Mouse (Mus musculus): ENCODE data around the gene Nog.

Nog gene

DNA sequence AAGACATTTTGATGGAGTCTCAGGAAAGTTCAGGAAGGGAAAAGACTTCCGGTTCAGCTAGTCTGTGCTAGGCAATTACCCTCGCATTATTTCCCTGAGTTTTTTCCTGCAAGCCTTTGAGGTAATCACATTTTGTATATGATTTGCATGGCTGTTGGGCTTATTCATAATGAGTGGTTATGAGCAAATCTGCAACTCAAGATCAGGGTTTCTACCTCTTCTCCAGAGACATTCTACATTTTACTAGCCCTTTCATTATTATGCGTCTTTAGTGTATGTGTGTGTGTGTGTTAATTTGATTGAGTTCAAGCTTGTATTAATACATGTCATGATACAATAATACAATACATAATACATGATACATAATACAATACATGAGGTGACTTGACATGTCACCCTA lies 34.6 kb downstream of the Nog start:
- DNase-seq (ENCODE audit: low spot score in 2 of 2): no peak

DNA sequence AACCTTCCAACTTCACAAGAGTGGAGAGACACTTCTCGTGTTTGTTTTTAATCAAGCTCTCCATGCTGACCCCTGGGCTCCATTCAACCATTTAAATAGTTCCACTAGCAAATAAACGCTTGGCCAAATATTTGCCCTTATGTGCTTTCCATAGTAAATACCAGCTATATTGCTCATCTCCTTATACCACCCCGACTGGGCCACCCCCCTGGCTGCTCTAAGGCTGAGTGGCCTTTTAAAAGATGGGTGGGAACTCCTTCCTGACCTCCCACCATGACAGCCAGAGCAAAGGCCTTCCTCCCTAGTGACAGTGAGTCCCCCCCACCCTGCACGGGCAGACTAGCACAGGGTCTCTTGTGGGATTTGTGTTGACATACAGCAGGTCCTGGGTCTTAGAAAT lies 37.1 kb downstream of the Nog start:
- no peak for DNase-seq (ENCODE audit: low spot score in 2 of 2)

DNA sequence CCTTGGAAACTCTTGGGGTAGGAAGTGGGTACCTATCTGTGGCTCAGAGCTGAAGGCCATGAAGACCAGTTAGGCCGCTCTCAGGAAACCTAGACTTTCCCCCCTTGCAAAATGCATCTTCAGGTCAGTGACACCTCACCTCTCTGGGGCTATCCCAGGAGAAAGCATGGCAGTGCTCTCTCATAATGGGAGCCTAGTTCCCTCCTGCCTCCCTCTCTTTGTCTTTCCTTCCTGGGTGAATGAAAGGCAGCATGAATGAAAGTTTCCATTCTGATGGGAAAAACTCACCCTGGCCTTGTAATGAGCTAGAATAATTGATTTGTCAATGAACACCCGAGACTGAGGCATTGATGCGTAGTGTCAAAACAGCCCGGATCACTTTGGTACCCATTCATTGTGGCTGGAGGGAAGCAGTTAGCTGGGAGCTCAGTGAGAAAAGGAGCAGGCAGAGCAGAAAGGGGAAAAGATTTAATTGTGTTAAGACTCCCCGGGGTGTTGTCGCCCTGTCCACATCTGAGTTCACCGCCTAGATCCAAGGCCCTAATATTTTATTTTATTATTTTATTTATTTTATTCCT lies 42.7 kb downstream of the Nog start:
- DNase-seq (ENCODE audit: low spot score in 2 of 2): no peak

DNA sequence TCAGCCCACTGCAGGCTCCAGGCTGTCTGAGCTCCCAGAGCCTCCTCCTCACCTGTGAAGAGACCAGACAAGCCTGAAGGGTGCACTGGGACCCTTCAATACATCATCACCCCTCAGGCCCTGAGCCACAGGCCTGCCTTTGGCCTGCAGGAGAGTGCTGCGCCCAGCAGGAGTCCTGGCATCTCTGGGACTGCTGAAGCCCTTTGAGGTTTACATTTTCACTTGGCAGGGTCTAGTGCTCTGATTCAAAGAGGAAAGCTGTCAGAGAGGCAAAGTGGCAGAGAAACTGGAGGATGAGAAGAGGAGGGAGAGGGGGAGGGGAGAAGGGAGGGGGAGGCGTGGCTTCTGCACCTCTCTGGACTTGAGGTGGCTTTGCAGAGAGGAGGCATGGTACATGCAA lies 44.2 kb downstream of the Nog start:
- DNase-seq (ENCODE audit: low spot score in 2 of 2): no peak

DNA sequence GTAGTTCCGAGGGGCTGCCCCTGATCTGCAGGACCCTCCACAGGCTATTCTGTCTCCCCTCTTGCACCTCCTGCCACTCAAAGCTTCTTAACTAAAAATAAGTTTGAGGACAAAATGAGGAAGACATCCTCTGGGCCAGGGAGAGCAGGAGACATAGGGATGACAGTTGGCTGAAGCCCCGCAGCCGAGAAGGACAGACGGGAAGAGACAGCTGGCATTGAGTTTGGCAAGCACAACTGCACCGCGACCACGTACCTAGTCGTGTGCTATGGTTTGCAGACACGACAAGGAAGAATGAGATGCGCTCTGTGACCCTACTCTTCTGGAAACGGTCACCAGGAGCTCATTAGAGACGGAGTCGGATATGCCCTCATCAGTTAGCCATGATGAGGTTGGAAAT lies 48.2 kb downstream of the Nog start:
- DNase-seq (ENCODE audit: low spot score in 2 of 2): no peak
